Mouse (Mus musculus): ENCODE measurements around the gene Tmem200a.

DNA sequence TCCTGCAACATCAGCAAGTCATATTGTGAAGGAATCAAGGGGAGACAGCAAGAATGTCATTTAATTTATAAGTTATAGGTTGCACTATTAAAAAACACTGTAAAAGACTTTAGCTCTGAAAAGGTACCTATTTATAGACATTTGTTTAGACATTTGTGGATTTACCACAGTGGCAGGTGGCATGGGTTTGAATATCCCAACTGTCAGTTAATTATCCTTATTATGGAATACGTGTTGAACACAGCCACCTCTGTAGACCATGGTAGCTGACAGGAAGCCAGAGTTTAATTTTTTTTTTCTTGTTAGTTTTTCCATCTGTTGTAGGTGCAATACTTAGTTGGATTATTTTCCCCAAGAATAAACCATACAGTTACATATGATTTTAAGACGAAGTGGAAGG lies 194.3 kb downstream of the Tmem200a start:
- no peak for TF ChIP-seq CTCF (IDR thresholded peaks at IDR 0.05; ENCODE audit: extremely low read depth, insufficient read depth, low read length)
- no peak for TF ChIP-seq POLR2A (IDR thresholded peaks at IDR 0.05; ENCODE audit: extremely low read depth, insufficient read depth, low read length)
